Mouse (Mus musculus): ENCODE results near the gene Plin2.

GRCm38 (mm10) chr4:86665596-86665995, 4.3 kb downstream of the Plin2 start:
- TF ChIP-seq CTCF (IDR thresholded peaks at IDR 0.05; ENCODE audit: extremely low read depth, insufficient read depth, low read length) (no peak), POLR2A (IDR thresholded peaks at IDR 0.05; ENCODE audit: extremely low read depth, insufficient read depth, low read length) (no peak)

All from cortical plate, adult 2 months (tissue).